Mouse (Mus musculus) retina, embryonic 14.5 days (tissue): Measurements from ENCODE around the gene Gm20696.
A peak's percentile ranks its signal among the peaks of the same experiment; 100 is the strongest.

ENCODE experiments used
- DNase-seq: peaks from one replicate; pipeline ENCODE4 v3.0.0-alpha.2; 2015; ENCODE audit warnings: low spot score

The Gm20696 gene

DNA sequence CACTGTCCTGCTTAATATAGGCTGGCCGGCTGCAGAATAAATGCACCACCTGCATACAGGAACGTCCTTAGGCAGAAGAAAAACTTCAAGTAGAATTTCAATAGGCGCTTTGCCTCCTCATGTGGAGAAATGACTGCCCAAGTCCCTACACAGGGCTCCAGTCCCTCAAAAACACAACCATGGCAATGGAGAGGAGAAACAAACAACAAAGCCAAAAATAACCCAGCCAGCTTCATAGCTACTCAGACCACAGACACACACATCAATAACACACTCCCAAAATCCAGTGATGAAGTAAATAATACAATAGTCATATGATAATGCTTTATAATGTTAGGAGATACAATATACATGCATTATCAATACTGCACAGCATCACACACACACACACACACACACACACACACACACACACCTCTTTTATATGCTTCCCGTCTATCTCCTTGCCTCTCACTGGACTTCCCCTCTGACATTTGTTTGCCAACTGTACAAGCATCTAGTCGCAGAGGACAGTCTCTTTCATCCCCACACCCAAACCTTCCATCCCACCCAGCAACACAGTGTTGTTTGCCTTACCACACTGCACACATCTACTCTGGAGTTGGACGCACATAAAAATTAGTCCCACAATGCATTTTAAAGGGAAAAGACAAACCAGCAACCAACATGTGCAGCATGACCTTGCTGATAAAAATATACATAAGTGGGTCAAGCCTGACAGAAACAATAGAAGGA lies 306.7 kb downstream of the Gm20696 start:
- DNase-seq: no peak

DNA sequence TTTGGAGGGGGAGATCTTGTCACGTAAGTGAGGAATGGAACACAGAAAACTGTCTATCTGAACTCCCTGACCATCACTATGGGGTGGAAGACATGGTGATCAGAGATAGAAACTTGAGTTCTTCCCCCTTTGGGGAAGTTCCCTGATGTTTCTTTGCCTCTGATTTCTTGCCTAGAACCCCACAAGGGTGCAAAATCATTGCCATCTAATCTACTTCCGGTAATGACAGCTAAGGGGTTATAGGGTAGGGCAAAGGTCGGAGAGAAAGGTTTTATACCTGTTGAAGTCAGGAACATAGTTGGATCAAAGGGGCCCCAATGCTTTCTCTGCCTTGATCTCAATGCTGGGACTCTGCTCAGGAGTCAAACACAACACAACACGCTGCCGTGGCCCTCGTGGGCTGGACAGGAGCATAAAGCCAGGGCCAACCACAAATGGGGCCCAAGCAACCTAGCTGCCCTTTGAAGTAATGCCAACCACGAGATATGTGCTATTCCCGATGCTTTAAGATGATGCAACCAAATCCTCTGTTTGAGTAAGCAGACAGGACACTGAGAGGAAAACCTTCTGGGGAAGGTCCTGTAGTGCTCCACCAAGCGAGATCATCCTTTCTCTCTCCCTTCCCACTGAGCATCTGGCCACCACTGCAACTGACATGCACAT lies 307.4 kb downstream of the Gm20696 start:
- no peak for DNase-seq

DNA sequence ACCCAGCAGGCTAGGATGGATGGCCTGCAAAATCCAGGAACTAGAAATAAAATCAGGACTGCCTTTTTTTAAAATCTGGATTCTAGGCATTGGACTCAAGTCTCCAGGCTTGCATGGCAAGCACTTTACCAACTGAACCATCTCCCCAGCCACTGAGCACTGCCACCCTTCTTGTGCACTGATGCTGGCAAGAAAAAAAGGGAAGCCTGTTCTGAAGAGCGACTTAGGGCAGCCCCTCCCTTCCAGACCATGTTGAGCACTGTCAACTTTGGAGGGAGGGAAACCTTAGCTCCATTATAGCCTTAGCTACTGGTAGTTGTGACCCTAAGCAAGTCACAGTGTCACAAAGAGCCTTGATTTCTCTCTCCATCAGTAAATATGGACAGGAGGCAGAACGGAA lies 308.7 kb downstream of the Gm20696 start:
- DNase-seq: no peak

DNA sequence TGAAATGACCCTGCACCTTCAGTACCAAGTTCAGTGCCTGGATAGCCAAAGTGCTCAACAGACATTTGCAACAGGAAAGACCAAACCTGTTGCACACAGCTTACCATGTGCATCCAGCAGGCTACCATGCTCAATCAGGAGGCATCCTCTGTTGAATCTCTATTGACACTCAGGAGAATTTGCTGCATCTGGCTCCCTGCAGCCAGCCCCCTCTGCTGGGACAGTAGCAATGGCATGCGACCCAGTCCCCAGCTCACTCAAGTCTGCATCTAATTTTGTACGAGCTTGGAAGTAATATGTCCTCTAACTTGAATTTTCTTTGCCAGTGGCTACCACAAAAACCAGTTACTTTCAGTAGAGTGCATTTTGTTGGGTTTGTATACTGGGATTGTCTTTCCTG lies 312.3 kb downstream of the Gm20696 start:
- no peak for DNase-seq

DNA sequence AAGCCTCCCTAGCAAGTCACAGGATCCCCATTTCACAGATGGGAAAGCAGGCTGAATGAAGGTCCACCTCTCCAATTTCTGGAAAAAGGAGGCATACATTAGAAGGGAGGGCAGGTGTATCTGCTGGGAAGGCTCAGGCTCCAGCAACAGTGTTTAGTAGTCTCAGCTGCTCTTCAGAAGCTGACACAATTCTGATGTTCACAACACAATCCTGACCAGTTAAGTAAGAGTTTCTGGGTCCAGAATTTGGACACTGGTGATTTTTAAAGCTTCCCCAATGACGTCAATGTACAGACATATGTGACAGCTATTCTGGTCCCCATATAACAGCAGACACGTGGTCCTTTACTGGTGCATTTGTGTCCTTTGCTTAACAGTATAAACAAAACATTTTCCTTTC lies 313.2 kb downstream of the Gm20696 start:
- no peak for DNase-seq

DNA sequence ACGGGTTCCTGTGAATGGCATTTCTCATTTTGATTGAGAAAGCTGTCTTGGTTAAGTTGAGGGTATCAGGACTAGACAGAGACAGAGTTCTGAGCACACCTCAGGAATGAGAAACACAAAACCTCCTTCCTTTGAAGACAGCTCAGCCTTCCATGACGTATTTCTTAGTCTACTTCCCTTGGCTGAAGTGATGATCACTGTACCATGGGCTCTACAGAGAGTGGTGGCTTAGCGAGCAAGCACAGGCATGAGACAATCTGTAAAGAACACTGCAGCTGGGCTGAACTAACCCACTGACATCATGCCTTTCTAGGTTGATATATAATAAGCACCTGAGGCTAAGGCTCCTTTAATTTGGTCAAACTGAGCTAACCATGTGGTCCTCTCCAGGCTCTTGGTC lies 316.0 kb downstream of the Gm20696 start:
- no peak for DNase-seq

DNA sequence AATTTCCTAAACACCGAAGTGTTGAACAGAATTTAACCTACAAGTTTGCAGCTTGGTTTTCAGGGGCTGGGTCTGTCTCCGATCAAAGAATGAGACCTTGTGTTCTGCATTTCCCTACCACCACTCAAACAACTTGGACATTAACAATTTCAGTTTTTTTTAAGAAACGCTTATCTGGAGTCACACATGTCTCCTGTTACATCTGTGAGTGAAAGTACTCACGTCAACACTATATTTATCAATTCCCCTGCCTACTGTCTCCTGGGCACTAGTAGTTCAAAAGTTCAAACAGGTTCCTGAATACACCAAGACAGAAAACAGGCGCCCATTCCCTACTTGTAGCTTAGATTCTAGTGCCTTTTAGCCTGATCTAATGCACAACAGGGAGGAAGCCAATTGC lies 316.4 kb downstream of the Gm20696 start:
- no peak for DNase-seq

DNA sequence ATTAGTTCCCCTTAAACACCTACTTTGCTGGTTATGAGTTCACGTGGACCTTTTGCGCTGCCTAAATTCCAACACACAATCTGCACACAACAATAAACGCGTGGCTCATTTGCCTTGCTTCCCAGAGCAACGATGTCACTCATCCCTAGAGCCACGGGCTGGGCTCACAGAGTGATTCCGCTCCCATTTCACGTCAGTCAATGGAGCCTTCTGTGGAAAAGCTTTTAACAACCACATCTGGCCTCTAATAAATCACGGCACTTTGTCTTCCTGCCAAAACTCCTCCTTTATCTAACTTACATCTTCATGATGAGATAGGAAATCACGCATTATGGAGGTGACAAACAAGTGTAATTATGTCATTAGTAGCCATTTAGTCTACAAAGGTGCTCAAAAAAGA lies 318.8 kb downstream of the Gm20696 start:
- peak; percentile 23 for DNase-seq

DNA sequence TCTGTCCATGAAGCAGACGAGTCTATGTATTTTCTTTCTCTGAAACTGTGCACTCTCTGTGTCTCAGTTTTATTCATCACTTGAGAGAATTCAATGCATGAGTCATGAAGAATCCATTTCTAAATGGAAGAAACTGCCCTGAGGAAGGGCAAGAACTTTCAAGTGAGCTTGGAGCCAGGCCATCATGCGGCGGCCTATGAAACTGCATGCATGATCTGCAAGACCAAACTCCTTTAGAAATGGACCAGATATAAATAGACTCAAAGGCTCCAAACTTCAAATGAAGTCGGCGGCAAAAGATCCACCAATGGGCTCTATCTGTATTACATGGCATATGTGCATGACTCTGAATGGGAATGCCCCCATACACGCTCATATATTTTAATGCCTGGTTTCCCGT lies 321.6 kb downstream of the Gm20696 start:
- no peak for DNase-seq

DNA sequence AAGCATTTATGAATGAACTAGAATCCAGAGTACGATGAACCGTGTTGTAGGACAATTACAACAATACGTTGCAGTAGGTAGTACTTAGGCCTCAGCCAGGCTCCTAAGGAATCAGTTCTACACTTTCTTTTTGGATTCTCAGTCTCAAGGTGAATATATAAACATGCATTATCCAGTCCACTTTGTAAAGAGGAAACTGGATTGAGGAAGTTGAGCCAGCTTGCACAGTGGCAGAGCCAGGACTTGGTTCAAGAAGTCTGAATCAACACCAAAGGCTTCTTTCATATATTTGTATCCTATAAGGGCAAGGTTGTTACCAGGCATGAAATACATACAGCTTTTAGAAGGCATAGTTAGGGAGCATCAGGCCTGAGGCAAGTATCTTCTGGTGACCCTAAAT lies 322.2 kb downstream of the Gm20696 start:
- no peak for DNase-seq

DNA sequence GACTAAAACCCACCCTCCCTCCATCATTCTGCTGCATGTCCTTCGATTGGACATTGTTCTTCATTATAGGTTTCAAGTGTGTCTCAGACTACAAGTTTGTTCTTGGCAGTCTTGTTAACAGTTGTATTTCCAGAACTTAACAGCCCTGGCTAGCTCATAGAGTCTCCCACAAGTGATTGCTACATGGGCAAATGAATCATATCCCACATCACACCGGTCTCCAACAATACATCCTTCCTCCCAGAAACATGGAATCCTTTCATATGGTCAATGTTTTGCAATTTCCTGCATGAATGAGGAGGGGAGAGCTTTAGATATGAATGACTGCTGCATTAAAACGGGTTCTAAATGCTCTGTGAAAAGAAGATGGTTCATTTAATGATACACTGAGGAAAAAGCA lies 322.8 kb downstream of the Gm20696 start:
- no peak for DNase-seq

DNA sequence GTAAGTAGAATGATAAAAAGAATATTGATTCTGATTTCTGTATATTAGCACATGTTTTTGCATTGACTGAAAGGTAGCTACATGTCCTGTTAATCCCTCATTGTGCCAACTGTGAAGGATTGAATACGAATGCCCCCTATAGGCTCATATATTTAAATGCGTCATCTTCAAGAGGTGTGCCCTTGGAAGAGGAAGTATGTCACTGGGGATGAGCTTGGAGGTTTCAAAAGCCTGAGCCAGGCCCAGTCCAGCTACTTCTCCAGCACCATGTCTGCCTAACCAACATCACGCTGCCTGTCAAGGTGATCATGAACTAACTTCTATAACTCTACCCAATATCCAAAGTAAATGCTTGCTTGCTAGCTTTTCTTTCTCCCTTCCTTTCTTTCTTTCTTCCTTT lies 324.2 kb downstream of the Gm20696 start:
- DNase-seq: no peak

DNA sequence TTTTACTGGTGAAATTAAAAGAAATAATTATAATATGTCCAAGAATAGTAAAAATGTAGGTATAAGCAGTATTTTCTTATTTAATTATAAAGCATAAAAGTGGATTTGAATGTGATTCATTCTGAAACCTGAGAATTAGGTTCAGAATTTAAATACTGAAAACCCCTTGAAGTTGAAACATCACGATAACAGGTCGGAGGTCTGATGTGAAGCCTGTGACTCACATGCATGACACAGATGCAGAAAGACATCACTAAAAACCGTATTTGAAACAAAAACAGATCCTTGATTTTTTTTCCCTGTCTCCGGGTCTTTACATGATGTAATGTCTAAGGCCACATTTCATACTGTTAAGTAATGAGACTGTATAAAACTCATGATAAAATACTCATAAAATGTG lies 325.7 kb downstream of the Gm20696 start:
- no peak for DNase-seq

DNA sequence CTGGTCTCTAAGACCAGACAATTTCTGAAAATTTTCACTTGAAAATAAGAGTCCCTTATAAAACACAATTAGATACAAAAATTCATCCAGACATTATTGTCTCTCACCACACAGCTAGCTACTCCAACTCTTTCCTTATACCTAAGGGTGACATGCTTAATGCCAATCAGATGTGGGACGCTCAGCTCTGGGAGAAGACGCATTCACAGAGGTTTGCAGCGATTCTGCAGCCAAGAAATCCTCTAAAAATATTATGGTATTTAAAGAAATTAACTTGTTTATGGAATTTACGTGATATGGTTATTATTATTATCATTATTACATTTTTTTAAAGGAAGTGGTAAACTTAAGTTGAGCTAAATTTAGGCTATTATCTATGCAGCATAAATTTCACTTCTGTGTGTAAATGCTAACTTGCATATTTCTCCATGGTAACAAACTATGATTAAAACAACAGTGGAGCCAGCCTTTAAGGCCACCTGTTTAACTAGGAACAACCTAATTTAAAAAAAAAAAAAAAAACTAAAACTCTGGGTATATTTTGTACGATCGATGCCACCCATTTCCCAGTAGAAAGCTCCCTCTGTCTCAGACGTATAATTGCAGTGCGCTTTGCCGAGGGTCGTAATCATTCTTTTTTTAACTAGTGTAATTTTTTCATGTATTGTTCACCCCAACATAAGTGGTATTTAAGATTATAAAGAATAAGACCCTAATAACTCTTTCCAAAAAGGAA lies 326.4 kb downstream of the Gm20696 start:
- DNase-seq: no peak

DNA sequence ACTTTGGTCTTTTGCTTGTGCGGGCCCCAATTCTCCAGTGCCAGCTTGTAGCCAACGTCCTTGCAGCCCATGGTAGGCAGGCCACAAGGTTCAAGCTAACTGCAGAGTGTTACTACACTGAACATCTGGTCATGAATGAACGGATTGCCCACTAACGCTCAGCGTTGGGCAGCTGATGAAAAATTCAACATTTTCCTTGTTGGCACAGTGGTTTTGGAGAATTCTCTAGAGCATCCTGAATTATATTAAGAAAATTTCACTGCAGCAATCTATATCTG lies 327.3 kb downstream of the Gm20696 start:
- no peak for DNase-seq

DNA sequence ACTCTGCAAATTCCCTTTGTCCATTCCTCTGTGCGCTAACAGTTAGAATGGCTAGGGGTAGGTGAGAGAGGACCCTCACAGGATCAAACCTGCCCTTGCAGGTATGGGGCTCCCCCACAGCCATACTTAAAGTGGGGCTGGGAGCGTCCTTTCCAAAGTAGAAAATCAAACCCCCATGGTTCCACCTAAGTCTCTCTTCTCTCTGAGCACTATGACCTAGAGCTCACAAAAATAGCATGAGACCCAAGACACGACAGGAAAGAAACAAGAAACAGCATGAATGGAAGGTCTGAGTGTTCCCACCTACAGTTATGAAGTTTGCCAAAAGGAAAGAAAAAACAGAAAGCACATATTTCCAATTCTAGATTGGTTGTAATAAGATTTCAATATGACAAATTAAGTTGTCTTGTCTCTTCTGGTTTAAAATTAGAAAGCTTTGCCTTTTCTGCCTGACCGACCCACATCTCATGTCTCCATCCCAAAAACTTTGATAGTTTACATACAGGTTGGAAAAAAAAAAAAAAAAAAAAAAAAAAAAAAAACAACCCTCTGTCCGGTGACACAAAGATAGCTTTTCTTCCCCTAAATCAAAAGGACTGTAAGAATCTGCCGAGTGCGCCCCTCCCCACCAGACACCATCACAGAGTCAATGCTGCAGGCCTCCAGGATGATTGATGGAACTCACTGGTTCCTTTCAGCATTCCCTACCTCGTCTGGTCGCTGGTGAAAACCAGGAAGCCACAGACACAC lies 327.8 kb downstream of the Gm20696 start:
- DNase-seq: no peak

DNA sequence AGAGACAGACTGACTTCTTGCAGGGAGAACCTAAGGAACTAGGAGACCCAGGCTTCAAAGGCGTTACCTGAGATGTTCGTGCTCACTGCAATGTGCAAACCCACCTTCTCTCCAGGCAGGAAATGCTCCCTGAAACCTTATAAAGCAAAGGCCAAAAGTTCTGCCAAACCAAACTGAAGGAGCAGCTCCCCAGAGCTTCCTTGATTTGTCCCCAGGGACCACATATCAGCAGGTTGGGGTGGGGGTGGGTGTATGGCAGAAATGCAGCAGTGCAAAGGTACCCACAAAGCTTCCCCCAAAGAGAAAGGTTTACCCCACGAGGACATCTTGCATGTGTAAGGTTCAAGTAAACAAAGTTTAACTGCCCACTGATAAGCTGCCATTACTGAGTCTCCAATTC lies 328.4 kb downstream of the Gm20696 start:
- DNase-seq: no peak

DNA sequence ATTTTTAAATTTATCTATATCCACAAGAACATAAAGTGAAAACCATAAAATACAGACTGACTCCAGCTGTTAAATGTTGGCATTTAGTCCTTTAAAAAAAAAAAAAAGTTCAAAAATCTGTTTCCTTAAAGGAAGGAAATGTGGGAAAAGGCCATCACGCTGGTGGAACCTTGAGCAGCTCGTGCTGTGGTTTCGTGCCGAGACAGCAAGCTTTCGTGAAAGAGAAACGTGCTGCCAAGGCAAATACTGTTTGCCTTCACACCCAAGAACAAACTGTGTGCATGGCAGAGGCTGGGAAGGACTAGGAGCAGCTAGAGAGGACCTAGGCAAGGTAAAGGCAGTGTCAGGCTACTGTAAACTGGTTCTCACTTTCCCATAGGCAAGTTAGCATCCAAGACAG lies 329.0 kb downstream of the Gm20696 start:
- DNase-seq: no peak

DNA sequence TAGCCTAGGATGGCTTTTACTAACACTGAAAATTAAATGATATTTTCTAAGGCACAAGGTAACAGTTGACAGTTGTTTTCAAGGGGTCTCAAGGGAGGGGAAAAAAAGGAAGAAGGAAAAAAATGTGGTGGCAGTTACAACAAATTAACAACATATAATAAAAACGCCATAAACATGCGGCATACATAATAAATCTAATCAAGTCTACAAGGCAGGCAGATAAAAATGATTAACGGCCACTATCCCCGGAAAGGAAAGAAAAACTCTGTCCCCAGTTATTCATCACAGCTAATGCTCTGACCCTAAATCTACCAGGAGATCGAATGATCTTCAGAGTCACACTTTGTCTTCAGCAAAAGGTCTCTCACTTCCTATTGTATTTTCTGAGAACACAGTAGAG lies 330.4 kb downstream of the Gm20696 start:
- DNase-seq: no peak

DNA sequence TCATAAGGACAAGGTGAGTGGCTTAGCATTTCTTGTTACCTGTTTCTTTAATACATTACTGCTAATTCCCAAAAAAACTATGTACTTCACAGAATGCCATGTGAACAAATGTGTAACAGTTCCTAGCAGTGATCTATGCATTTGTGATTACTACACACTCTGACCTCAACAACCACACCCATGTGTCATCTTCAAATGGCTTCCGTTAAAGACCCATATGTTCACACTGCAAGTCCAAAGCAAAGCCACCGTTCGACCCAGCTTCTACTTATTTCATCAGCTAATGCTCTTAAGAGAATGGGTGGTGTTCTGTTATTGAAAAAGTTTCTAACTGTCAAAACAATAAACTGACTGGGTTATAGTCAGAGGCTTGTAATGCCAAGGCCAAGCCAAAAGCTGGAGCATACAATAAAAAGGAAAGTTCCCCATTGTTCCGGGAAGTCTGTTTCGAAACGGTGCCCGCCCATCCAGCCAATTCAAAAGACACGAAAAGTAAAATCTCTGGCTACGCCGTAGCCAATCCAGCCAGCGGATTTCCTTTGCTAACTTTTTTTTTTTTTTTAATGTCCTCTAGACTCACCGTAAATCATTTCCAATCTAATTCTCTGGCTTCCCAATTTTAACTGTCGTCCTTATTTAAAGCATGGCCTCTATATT lies 331.3 kb downstream of the Gm20696 start:
- DNase-seq: no peak

DNA sequence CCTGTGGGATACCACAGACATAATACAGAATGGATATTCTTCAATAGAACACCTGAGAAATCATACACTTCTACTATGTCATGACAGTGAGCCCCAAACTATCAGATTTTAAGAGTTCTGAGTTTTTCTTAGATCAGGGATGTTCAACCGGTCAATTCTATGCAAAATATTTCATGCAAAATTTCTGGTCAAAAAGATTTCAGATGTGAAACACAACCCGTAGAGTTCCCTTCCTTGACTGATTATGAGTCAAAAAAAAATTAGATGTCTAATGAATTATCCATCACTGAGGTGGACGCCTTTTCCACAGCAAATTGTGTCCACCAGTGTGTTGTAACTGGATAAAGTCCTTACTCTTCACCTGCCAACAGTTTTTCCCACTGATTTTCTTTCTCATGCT lies 332.3 kb downstream of the Gm20696 start:
- no peak for DNase-seq

DNA sequence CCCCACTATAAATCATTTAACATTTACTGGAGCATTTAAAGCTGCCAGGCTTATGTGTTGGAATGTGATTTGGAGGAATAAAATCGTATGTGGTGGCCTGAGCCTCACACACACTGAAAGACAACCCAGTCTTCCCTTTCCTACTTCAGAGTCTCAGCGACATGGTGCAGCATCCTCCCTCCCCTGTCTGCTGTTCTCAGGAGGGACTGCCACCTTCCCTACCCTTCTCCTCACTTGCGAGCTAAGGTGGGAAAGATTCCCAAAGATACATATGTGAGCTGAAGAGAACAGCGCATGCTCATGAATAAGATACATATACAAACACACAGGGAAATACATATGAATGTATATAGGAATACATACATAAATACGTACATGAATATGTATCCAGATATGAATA lies 333.5 kb downstream of the Gm20696 start:
- DNase-seq: no peak
